Mouse (Mus musculus) embryo, embryonic 10 days (tissue): ENCODE measurements around the gene Polr2m.

Experiments used
- DNase-seq: peaks from one replicate; pipeline ENCODE4 v3.0.0-alpha.2; 2015; ENCODE audit warnings: low spot score

The Polr2m gene

GRCm38 (mm10) chr9:71467434-71467833 is 18.3 kb downstream of the Polr2m start:
- DNase-seq: no peak

- DNase-seq: peak; percentile 60
Observed at GRCm38 (mm10) chr9:71466111-71466510, 19.6 kb downstream of the Polr2m start.

GRCm38 (mm10) chr9:71463072-71463667 is 22.6 kb downstream of the Polr2m start:
- no peak for DNase-seq

- no peak for DNase-seq
Observed at GRCm38 (mm10) chr9:71456738-71457137, 29.0 kb downstream of the Polr2m start.

- no peak for DNase-seq
Observed at GRCm38 (mm10) chr9:71453917-71454316, 31.8 kb downstream of the Polr2m start.

GRCm38 (mm10) chr9:71453352-71453751 is 32.4 kb downstream of the Polr2m start:
- no peak for DNase-seq

- no peak for DNase-seq
Observed at GRCm38 (mm10) chr9:71450626-71451025, 35.1 kb downstream of the Polr2m start.

GRCm38 (mm10) chr9:71447573-71447972 is 38.2 kb downstream of the Polr2m start:
- peak; percentile 88 for DNase-seq

- DNase-seq: no peak
Observed at GRCm38 (mm10) chr9:71445308-71445707, 40.4 kb downstream of the Polr2m start.

GRCm38 (mm10) chr9:71438146-71438545 is 47.6 kb downstream of the Polr2m start:
- DNase-seq: no peak
